Mouse (Mus musculus): ENCODE measurements around the gene Rsad2. TPM values are rescaled to one million over a fixed set of nuclear protein-coding genes. Genes with fewer than 3 reads are reported as not detected.

Rsad2 gene
- polyA plus RNA-seq, 1 experiment: 0.94 TPM

DNA sequence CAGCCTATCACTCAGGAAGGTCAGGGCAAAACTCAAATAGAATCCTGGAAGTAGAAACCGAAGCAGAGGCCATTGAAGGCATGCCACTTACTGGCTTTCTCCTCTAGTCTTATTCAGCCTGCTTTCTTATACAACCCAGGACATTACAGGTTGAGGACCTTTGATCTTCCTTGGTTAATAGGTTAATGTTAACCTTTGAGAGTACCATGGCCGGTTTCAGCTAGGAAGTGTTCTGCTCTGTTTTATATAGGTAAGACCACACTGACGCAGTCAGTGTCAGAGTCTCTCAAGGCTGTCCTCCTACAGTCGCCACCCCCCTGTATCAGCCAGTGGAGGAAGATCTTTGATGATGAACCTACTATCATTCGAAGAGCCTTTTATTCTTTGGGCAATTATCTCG is 17.5 kb upstream of the Rsad2 start:
- H3K4me3 ChIP-seq (ENCODE audit: insufficient read depth, low read length): no peak overlapping the region
- peaks cover 7% of the 10 kb centered on the region; the same call in 1 of the 2 replicates for H3K4me1 ChIP-seq (ENCODE audit: control insufficient read depth, insufficient read depth, low read length)
- TF ChIP-seq POLR2A (IDR thresholded peaks at IDR 0.05; ENCODE audit: extremely low read depth, insufficient read depth, low read length): no peak
- no peak for TF ChIP-seq CTCF (IDR thresholded peaks at IDR 0.05; ENCODE audit: extremely low read depth, insufficient read depth, low read length)

DNA sequence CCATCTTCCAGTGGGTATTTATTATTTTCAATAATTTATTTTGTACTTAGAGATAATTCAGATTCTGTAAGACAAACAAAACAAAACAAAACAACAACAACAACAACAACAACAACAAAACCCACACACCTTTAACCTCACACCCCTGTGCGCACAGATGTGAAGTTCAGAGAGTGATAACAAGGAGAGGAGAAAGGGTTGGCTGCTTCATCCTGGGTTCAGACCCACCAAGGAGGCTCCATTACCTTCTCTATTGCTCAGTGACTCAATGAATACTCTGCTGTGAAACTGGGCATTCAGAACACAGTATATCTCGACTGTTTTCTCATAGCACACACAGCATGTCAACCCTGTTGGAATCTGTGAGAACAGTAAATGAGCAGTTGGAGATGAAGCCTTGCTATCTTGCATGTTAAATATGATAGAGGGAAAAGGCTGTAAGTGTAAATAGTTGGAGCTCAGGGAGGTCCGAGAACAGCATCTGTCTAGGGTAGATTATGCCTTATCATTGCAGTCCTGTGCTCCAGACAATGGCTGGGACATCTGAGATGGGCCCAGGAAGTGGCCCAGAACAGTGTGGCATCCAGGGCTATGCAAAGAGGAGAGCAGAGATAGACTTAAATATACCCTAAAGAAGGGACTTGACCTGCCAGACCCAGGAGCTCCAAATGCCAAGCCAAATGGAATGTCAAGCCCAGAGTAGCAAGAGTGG is 16.7 kb upstream of the Rsad2 start:
- Histone ChIP-seq H3K27ac (ENCODE audit: insufficient read depth, low read length) (no peak overlapping the region), H3K4me3 (ENCODE audit: insufficient read depth, low read length) (no peak overlapping the region), H3K4me1 (ENCODE audit: control insufficient read depth, insufficient read depth, low read length) (peaks cover 6% of the 10 kb centered on the region; the same call in 1 of the 2 replicates)
- no peak for TF ChIP-seq POLR2A (IDR thresholded peaks at IDR 0.05; ENCODE audit: extremely low read depth, insufficient read depth, low read length)
- no peak for TF ChIP-seq CTCF (IDR thresholded peaks at IDR 0.05; ENCODE audit: extremely low read depth, insufficient read depth, low read length)

More for the DNA sequence above, 17.5 kb upstream of the Rsad2 start:
- H3K27ac ChIP-seq (ENCODE audit: insufficient read depth, low read length): no peak overlapping the region

DNA sequence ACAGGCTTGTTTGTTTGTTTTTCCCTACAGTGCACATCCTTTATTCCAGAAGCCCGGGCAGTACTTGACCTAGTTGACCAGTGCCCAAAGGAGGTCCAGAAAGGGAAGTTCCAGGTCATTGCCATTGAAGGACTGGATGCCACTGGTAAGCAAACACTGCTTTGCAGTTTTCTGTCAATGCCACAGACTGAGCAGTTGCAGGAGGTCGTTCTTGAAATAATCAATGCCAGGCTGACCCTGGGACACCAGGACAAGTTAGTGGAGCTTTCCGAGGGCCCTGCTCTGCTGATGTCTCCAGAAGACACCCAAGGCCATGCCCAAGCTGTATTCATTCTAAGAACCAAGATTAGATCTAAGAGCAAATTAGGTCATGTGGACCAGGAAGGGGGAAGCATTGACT is 15.1 kb upstream of the Rsad2 start:
- no peak overlapping the region for H3K27ac ChIP-seq (ENCODE audit: insufficient read depth, low read length)
- H3K4me3 ChIP-seq (ENCODE audit: insufficient read depth, low read length): no peak overlapping the region
- no peak for TF ChIP-seq POLR2A (IDR thresholded peaks at IDR 0.05; ENCODE audit: extremely low read depth, insufficient read depth, low read length)
- no peak for TF ChIP-seq CTCF (IDR thresholded peaks at IDR 0.05; ENCODE audit: extremely low read depth, insufficient read depth, low read length)
- peaks cover 6% of the 10 kb centered on the region; the same call in 1 of the 2 replicates for H3K4me1 ChIP-seq (ENCODE audit: control insufficient read depth, insufficient read depth, low read length)

DNA sequence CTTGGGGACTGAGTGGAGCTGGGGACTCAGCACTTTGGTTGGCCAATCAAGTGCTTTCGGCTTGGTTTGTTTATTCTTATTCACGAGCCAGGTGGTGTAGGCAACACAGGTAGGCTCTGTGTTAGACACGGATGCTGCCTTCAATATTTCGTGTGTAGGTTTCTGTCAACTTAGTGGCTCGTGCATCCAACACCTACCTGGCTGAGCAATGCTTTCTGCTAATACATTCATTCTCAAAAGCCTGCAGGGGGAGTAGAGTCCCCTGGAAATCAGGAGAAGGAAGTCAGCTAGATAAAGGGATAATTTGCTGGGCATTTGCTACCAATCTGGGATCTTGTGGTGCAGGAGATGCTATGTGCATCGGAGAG is 13.8 kb upstream of the Rsad2 start:
- H3K4me3 ChIP-seq (ENCODE audit: insufficient read depth, low read length): peak overlapping the region; percentile 47
- no peak overlapping the region for H3K27ac ChIP-seq (ENCODE audit: insufficient read depth, low read length)
- TF ChIP-seq POLR2A (IDR thresholded peaks at IDR 0.05; ENCODE audit: extremely low read depth, insufficient read depth, low read length): no peak
- TF ChIP-seq CTCF (IDR thresholded peaks at IDR 0.05; ENCODE audit: extremely low read depth, insufficient read depth, low read length): no peak
- peaks cover 6% of the 10 kb centered on the region; the same call in 1 of the 2 replicates for H3K4me1 ChIP-seq (ENCODE audit: control insufficient read depth, insufficient read depth, low read length)

DNA sequence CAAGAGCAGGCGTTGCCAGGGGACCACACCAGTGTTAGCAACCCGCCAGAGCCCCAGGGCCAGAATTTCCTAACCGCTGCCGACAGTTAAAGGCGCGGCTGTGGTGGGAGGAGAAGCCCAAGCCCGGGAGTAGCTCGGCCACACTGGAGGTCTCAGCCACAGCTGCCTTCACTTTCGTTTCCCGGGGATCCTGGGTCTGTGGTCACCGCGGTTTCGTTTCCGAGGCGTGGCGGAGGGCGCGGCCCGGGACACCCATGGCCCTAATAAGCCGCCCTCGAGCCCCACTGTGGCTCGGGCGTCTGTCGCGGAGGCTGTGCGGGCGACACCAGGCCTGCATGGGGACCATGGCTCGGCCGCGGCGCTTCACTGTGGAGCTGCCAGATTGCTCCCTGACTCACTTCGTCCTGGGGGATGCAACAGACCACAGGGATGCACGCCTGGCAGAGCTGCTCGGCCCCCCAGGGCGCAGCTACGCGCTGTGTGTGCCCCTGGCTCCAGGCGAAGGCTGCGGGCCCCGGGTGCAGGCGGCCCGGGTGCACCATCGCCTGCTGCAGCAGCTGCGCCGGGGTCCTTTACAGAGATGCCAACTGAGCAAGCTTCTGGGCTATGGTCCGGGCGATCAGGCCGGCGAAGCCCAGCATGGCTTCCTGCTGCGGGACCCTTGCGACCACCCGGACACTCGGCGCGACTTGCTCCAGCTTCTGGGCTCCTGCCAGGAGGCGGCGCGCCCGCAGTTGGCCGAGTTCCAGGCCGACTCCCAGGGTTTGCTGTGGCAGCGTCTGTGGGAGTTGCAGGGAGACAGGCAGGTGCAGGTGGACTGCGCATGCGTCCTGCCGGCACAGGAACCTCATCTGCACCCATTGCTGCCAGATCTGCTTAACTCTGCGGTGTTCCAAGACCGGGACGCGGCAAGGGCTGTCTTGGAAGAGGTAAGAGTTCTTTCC is 13.1 kb upstream of the Rsad2 start, which contains the start of gene Cmpk2:
Gene Cmpk2 (plus strand): TSS at position 107 of the 944 bp plus-strand sequence.
- peak; percentile 51 for TF ChIP-seq POLR2A (IDR thresholded peaks at IDR 0.05; ENCODE audit: extremely low read depth, insufficient read depth, low read length)
- no peak for TF ChIP-seq CTCF (IDR thresholded peaks at IDR 0.05; ENCODE audit: extremely low read depth, insufficient read depth, low read length)
- Histone ChIP-seq H3K27ac (ENCODE audit: insufficient read depth, low read length) (peak within 1 kb of the TSS; percentile 73), H3K4me1 (ENCODE audit: control insufficient read depth, insufficient read depth, low read length) (peaks cover 6% of the 10 kb centered on the region; the same call in 1 of the 2 replicates), H3K4me3 (ENCODE audit: insufficient read depth, low read length) (peak within 1 kb of the TSS; percentile 47)

DNA sequence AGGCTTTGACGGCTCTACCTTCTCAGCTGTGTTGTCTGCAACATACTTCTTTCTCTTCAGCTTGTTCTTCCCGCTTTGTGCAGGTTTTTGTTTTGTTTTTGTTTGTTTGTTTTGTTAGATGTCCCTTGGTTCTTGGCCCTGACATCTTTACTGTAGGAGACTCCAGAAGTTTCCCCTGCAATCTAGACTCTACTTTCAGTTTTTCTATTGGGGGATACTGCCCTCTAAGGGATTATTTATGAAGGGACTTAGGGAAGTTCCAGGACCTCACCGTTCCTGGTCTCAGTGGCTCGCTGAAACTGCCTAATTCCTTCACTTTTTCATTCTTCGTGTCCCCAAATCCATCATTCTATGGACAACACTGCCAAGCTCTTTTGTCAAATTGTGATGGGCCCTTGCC is 9.3 kb upstream of the Rsad2 start:
- TF ChIP-seq POLR2A (IDR thresholded peaks at IDR 0.05; ENCODE audit: extremely low read depth, insufficient read depth, low read length): no peak
- no peak for TF ChIP-seq CTCF (IDR thresholded peaks at IDR 0.05; ENCODE audit: extremely low read depth, insufficient read depth, low read length)
- Histone ChIP-seq H3K27ac (ENCODE audit: insufficient read depth, low read length) (no peak overlapping the region), H3K4me1 (ENCODE audit: control insufficient read depth, insufficient read depth, low read length) (no peaks in the 10 kb centered on the region), H3K4me3 (ENCODE audit: insufficient read depth, low read length) (no peak overlapping the region)

DNA sequence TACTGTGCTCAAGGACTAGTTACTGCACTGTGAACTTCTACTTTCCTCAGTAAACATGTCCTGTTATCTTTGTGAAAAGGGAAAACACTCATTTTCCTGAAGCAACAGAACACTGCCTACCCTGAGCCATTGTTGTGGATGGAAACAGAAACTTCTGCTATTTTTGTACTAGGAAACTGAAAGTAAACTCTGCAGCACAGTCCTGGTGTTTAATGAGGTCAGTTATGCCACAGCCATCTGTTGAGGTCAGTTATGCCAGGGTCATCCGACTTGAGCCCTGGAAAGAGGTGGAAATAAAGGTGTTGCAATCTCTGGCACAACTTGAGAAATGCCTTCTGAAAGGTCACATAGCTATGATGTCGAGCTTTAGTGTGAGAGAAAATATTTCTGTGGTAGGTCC is 3.8 kb upstream of the Rsad2 start:
- TF ChIP-seq CTCF (IDR thresholded peaks at IDR 0.05; ENCODE audit: extremely low read depth, insufficient read depth, low read length): no peak
- no peak for TF ChIP-seq POLR2A (IDR thresholded peaks at IDR 0.05; ENCODE audit: extremely low read depth, insufficient read depth, low read length)
- Histone ChIP-seq H3K4me1 (ENCODE audit: control insufficient read depth, insufficient read depth, low read length) (no peaks in the 10 kb centered on the region), H3K4me3 (ENCODE audit: insufficient read depth, low read length) (no peak overlapping the region), H3K27ac (ENCODE audit: insufficient read depth, low read length) (0 out of 2 replicates have a peak overlapping the region, but pooled peaks have one; percentile 7)

DNA sequence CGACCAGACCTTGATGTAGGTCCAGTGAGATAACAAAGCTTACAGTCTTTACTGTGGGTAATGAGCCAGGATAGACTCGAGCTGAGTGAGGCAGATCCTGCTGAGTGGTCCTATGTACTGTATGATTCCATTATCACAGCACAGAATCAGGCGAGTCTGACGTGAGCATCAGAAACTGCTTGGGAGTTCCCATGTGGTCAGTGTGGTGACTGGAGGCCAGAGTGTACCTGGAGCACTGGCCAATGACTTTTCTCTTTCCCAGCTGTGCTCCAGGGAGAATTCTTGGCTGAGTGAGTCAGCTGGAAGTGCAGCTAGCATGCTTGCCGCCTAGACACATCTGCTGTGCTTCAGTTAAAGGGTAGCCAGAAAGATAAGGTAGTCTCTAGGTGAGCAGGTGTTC is 1.6 kb downstream of the Rsad2 start:
- Histone ChIP-seq H3K27ac (ENCODE audit: insufficient read depth, low read length) (no peak overlapping the region), H3K4me3 (ENCODE audit: insufficient read depth, low read length) (no peak overlapping the region), H3K4me1 (ENCODE audit: control insufficient read depth, insufficient read depth, low read length) (no peaks in the 10 kb centered on the region)
- no peak for TF ChIP-seq CTCF (IDR thresholded peaks at IDR 0.05; ENCODE audit: extremely low read depth, insufficient read depth, low read length)
- no peak for TF ChIP-seq POLR2A (IDR thresholded peaks at IDR 0.05; ENCODE audit: extremely low read depth, insufficient read depth, low read length)

DNA sequence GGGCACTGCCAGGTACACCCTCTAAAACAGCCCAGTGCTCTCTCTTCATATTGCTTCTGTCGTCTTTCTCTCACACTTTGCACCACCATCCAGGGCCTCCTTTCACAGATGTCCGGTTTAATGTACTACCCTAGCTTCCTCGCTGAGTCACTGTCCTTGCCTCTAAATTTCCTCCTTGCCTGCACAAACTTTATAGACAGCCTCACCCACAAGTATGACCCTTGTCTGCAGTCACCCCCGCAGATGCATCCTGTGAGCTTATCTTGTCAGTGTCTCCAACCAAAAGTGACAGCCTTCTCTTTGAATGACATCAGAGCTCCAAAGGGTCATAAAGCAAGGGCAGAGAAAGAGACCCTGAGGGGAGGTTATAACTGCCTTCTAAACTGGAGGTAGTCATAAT is 3.3 kb downstream of the Rsad2 start:
- no peaks in the 10 kb centered on the region for H3K4me1 ChIP-seq (ENCODE audit: control insufficient read depth, insufficient read depth, low read length)
- no peak overlapping the region for H3K27ac ChIP-seq (ENCODE audit: insufficient read depth, low read length)
- H3K4me3 ChIP-seq (ENCODE audit: insufficient read depth, low read length): no peak overlapping the region
- TF ChIP-seq CTCF (IDR thresholded peaks at IDR 0.05; ENCODE audit: extremely low read depth, insufficient read depth, low read length) (no peak), POLR2A (IDR thresholded peaks at IDR 0.05; ENCODE audit: extremely low read depth, insufficient read depth, low read length) (no peak)
